ENCODE assay signal across 9 mouse cellular contexts in the genomic region with DNA sequence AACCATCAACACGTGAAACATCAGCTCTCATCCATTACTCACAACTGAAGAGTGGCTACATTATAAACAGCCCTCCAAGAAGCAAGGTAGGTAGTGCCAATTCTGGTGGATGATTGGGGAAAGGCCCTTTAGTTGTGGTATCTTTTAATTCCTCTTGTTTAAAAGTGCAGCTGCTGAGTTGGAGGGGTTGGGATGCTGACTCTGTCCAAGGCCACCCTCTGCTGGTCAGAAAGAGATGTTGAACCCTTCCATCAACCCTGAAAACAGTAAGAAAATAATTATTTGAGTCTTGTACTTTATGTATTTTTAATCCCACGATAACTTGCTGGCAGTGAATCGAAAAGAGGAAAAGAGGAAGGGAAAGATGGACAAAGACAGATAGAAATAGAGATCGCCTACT. TPM values are rescaled to one million over a fixed set of nuclear protein-coding genes. Genes with fewer than 3 reads are reported as not detected.
DNase-seq lines count a peak whose midpoint lies in the region; ATAC-seq and TF ChIP-seq lines count a peak whose summit lies in the region.
"Had no signal": no experiment of that assay in that cellular context is flagged by ENCODE, and none has a peak within 500 bp of the region (broad histone marks: within the 10 kb centered on the region; RNA-seq: fewer than 3 reads in every experiment).

No protein-coding gene starts in this region.

- H3K27me3 ChIP-seq in kidney, postnatal 0 days (ENCODE audit: insufficient read depth, low read length): no peaks in the 10 kb centered on the region
- H3K27me3 ChIP-seq in kidney, embryonic 14.5 days (ENCODE audit: control insufficient read depth, insufficient read depth, low read length): no peaks in the 10 kb centered on the region
- peaks cover 5% of the 10 kb centered on the region for H3K27me3 ChIP-seq in C2C12 (ENCODE audit: control insufficient read depth, insufficient read depth, insufficient read length)
- peaks cover 4% of the 10 kb centered on the region; the same call in 1 of the 2 replicates for H3K27me3 ChIP-seq in heart, embryonic 16.5 days (ENCODE audit: control insufficient read depth, insufficient read depth, low read length)
- H3K27me3 ChIP-seq in forebrain, embryonic 12.5 days: 0 out of 2 replicates have a peak, but pooled peaks cover 7% of the 10 kb centered on the region

- no peaks in the 10 kb centered on the region for H3K36me3 ChIP-seq in kidney, postnatal 0 days (ENCODE audit: insufficient read depth, low read length)
- no peaks in the 10 kb centered on the region for H3K36me3 ChIP-seq in kidney, embryonic 14.5 days (ENCODE audit: control insufficient read depth, insufficient read depth, low read length)
- H3K36me3 ChIP-seq in C2C12 (ENCODE audit: control insufficient read depth, insufficient read depth): no peaks in the 10 kb centered on the region
- H3K36me3 ChIP-seq in heart, embryonic 16.5 days (ENCODE audit: control insufficient read depth, insufficient read depth): no peaks in the 10 kb centered on the region
- no peaks in the 10 kb centered on the region for H3K36me3 ChIP-seq in forebrain, embryonic 12.5 days (replicated peaks)

- no peak for ATAC-seq in kidney, postnatal 0 days (replicated peaks; ENCODE audit: low FRiP score, low read depth)
- no peak for ATAC-seq in kidney, embryonic 14.5 days (ENCODE audit: low FRiP score, low TSS enrichment)
- 0 out of 2 replicates have a peak, but pooled peaks have one; percentile 37 for ATAC-seq in heart, embryonic 16.5 days (replicated peaks; ENCODE audit: extremely low read depth, insufficient read depth, low FRiP score)
- no peak for ATAC-seq in forebrain, embryonic 12.5 days (ENCODE audit: low FRiP score)

- no peaks in the 10 kb centered on the region for H3K9me3 ChIP-seq in kidney, postnatal 0 days (replicated peaks; ENCODE audit: low read length)
- no peaks in the 10 kb centered on the region for H3K9me3 ChIP-seq in kidney, embryonic 14.5 days (ENCODE audit: control insufficient read depth, low read length)
- H3K9me3 ChIP-seq in heart, embryonic 16.5 days (replicated peaks; ENCODE audit: control insufficient read depth, low read length): no peaks in the 10 kb centered on the region
- no peaks in the 10 kb centered on the region for H3K9me3 ChIP-seq in forebrain, embryonic 12.5 days

- H3K4me3 ChIP-seq in kidney, postnatal 0 days (replicated peaks; ENCODE audit: low read depth, low read length): no peak overlapping the region
- H3K4me3 ChIP-seq in kidney, embryonic 14.5 days (ENCODE audit: low read length): no peak overlapping the region
- no peak overlapping the region for H3K4me3 ChIP-seq in C2C12 (ENCODE audit: insufficient read depth, poor library complexity, severe bottlenecking)
- no peak overlapping the region for H3K4me3 ChIP-seq in heart, embryonic 16.5 days (ENCODE audit: low read length)
- no peak overlapping the region for H3K4me3 ChIP-seq in forebrain, embryonic 12.5 days (replicated peaks)

- H3K79me2 ChIP-seq in C2C12 (ENCODE audit: control insufficient read depth, insufficient read depth): no peaks in the 10 kb centered on the region

- no peak overlapping the region for H3K4me2 ChIP-seq in kidney, postnatal 0 days (ENCODE audit: low read length)
- H3K4me2 ChIP-seq in kidney, embryonic 14.5 days (replicated peaks; ENCODE audit: low read depth, low read length): no peak overlapping the region
- H3K4me2 ChIP-seq in heart, embryonic 16.5 days (ENCODE audit: low read depth, low read length): no peak overlapping the region
- H3K4me2 ChIP-seq in forebrain, embryonic 12.5 days: no peak overlapping the region

- no peak overlapping the region for H3K9ac ChIP-seq in kidney, postnatal 0 days (ENCODE audit: low read depth, low read length)
- H3K9ac ChIP-seq in kidney, embryonic 14.5 days (ENCODE audit: low read depth, low read length): no peak overlapping the region
- no peak overlapping the region for H3K9ac ChIP-seq in heart, embryonic 16.5 days (ENCODE audit: low read length)
- H3K9ac ChIP-seq in forebrain, embryonic 12.5 days: no peak overlapping the region

- no peaks in the 10 kb centered on the region for H3K4me1 ChIP-seq in kidney, postnatal 0 days (replicated peaks; ENCODE audit: insufficient read depth, low read length)
- no peaks in the 10 kb centered on the region for H3K4me1 ChIP-seq in kidney, embryonic 14.5 days (ENCODE audit: control insufficient read depth, insufficient read depth, low read length)
- peaks cover 16% of the 10 kb centered on the region for H3K4me1 ChIP-seq in heart, embryonic 16.5 days (ENCODE audit: control insufficient read depth, insufficient read depth, low read length)
- H3K4me1 ChIP-seq in forebrain, embryonic 12.5 days: no peaks in the 10 kb centered on the region

- H3K27ac ChIP-seq in kidney, postnatal 0 days: no peak overlapping the region
- no peak overlapping the region for H3K27ac ChIP-seq in kidney, embryonic 14.5 days (ENCODE audit: low read depth, low read length)
- no peak overlapping the region for H3K27ac ChIP-seq in heart, embryonic 16.5 days (ENCODE audit: low read length)
- H3K27ac ChIP-seq in forebrain, embryonic 12.5 days: no peak overlapping the region

- no peaks in the 10 kb centered on the region for H3K79me3 ChIP-seq in C2C12 (ENCODE audit: low read depth)

- peak; percentile 94 for TF ChIP-seq CTCF in kidney, postnatal 0 days (IDR thresholded peaks at IDR 0.05; ENCODE audit: low read depth)
- peak; percentile 55 for TF ChIP-seq CTCF in C2C12 (IDR thresholded peaks at IDR 0.05; ENCODE audit: control insufficient read depth, insufficient read depth, insufficient read length)

- no peak overlapping the region for H3ac ChIP-seq in C2C12 (ENCODE audit: control insufficient read depth, insufficient read length, low read depth)

- peak; percentile 84 for DNase-seq in kidney, postnatal 0 days (ENCODE audit: low spot score)
- peak; percentile 79 for DNase-seq in NIH3T3 (ENCODE audit: low read depth)
- DNase-seq in thymus, postnatal 14 days: no peak
- no peak for DNase-seq in T-cell, adult 2 months (ENCODE audit: low spot score)
- DNase-seq: cerebellum, adult 18-20 months had no signal

- WGBS in kidney, postnatal 0 days: 45% methylated on average over 4 of the region's 4 CpGs
- WGBS in kidney, embryonic 14.5 days: 53% methylated on average over 4 of the region's 4 CpGs
- 23% methylated on average over 4 of the region's 4 CpGs for WGBS in heart, embryonic 16.5 days
- WGBS in forebrain, embryonic 12.5 days: 55% methylated on average over 4 of the region's 4 CpGs

TF ChIP-seq in C2C12, 6 proteins besides CTCF, POLR2A, EP300 and RAD21:
- TF ChIP-seq MYOG (IDR thresholded peaks at IDR 0.05; ENCODE audit: control insufficient read depth, extremely low read depth, insufficient read length): no peak

RNA-seq across cellular contexts. Expression of a gene that starts 53.5 kb away (rescaled TPM):
- polyA plus RNA-seq in kidney, postnatal 0 days (2015; fragmentation: Nextera tagmentation; extraction: Ambion mirVana): 114 TPM in 2 replicates
- polyA plus RNA-seq in kidney, embryonic 14.5 days (2014; fragmentation: Nextera tagmentation; extraction: Ambion mirVana): 70.6 and 80.0 TPM in 2 replicates
- polyA plus RNA-seq in C2C12 (2012; fragmentation: generic; extraction: Trizol): 110 TPM
- polyA plus RNA-seq in heart, embryonic 16.5 days (2015; fragmentation: Nextera tagmentation; extraction: Ambion mirVana): 29.3 and 33.4 TPM in 2 replicates
- polyA plus RNA-seq in forebrain, embryonic 12.5 days (2016; fragmentation: Nextera tagmentation; extraction: Ambion mirVana): 21.3 and 22.3 TPM in 2 replicates

Comparison
In these comparisons a context has a peak if more than half of its experiments do, and no peak if none do; other contexts are left out.
1. DNase-seq: peak in kidney, postnatal 0 days (single experiment) and NIH3T3 (single experiment); none in thymus, postnatal 14 days (single experiment) and T-cell, adult 2 months (single experiment).